ENCODE assay signal across 8 mouse cellular contexts in genomic region chr17:54298232-54298924, GRCm38 (mm10). TPM values are rescaled to one million over a fixed set of nuclear protein-coding genes. Genes with fewer than 3 reads are reported as not detected.
DNase-seq lines count a peak whose midpoint lies in the region; ATAC-seq and TF ChIP-seq lines count a peak whose summit lies in the region.

No protein-coding gene starts in this region.

- H3K27ac ChIP-seq in kidney, postnatal 0 days = no peak overlapping the region
- H3K27ac ChIP-seq in forebrain, embryonic 10.5 days = peak overlapping the region; percentile 74
- no peak overlapping the region for H3K27ac ChIP-seq in limb, embryonic 15.5 days
- no peak overlapping the region for H3K27ac ChIP-seq in stomach, postnatal 0 days (replicated peaks)
- H3K27ac ChIP-seq in kidney, adult 2 months (ENCODE audit: insufficient read depth, low read depth, low read length) = no peak overlapping the region

- WGBS in kidney, postnatal 0 days = 4% methylated on average over 37 of the region's 37 CpGs
- WGBS in forebrain, embryonic 10.5 days = 1% methylated on average over 37 of the region's 37 CpGs
- 2% methylated on average over 37 of the region's 37 CpGs for WGBS in limb, embryonic 15.5 days
- 3% methylated on average over 36 of the region's 37 CpGs for WGBS in stomach, postnatal 0 days
- 5% methylated on average over 37 of the region's 37 CpGs for WGBS in kidney, adult 2 months

- H3K9me3 ChIP-seq in kidney, postnatal 0 days (replicated peaks; ENCODE audit: low read length) = no peaks in the 10 kb centered on the region
- no peaks in the 10 kb centered on the region for H3K9me3 ChIP-seq in forebrain, embryonic 10.5 days
- no peaks in the 10 kb centered on the region for H3K9me3 ChIP-seq in limb, embryonic 15.5 days
- no peaks in the 10 kb centered on the region for H3K9me3 ChIP-seq in stomach, postnatal 0 days (ENCODE audit: control insufficient read depth, low read length)

- peak; percentile 14 for DNase-seq in kidney, postnatal 0 days (ENCODE audit: low spot score)
- no peak for DNase-seq in kidney, postnatal 36 days
- peak; percentile 34 for DNase-seq in ZHBTc4 (ENCODE audit: low read depth, low spot score)
- DNase-seq in forebrain, embryonic 10.5 days (ENCODE audit: extremely low spot score, low spot score) = peak; percentile 36
- peak; percentile 19 for DNase-seq in stomach, postnatal 0 days (ENCODE audit: low spot score)
- no peak for DNase-seq in left cerebral cortex, adult 9 months (ENCODE audit: low spot score in 2 of 2)
- DNase-seq in kidney, adult 2 months = no peak

- H3K4me1 ChIP-seq in kidney, postnatal 0 days (replicated peaks; ENCODE audit: insufficient read depth, low read length) = no peaks in the 10 kb centered on the region
- H3K4me1 ChIP-seq in forebrain, embryonic 10.5 days = peaks cover 7% of the 10 kb centered on the region; the same call in 1 of the 2 replicates
- peaks cover 7% of the 10 kb centered on the region for H3K4me1 ChIP-seq in limb, embryonic 15.5 days
- H3K4me1 ChIP-seq in stomach, postnatal 0 days (replicated peaks; ENCODE audit: control insufficient read depth, insufficient read depth) = no peaks in the 10 kb centered on the region
- H3K4me1 ChIP-seq in kidney, adult 2 months (ENCODE audit: control insufficient read depth, insufficient read depth, low read length) = no peaks in the 10 kb centered on the region

- peak overlapping the region; percentile 36 for H3K4me3 ChIP-seq in kidney, postnatal 0 days (replicated peaks; ENCODE audit: low read depth, low read length)
- peak overlapping the region; percentile 63 for H3K4me3 ChIP-seq in forebrain, embryonic 10.5 days
- peak overlapping the region; percentile 39 for H3K4me3 ChIP-seq in limb, embryonic 15.5 days
- H3K4me3 ChIP-seq in stomach, postnatal 0 days (ENCODE audit: low read depth, low read length) = peak overlapping the region; percentile 37
- no peak overlapping the region for H3K4me3 ChIP-seq in kidney, adult 2 months (ENCODE audit: insufficient read depth, low read depth, low read length)

- no peaks in the 10 kb centered on the region for H3K36me3 ChIP-seq in kidney, postnatal 0 days (ENCODE audit: insufficient read depth, low read length)
- no peaks in the 10 kb centered on the region for H3K36me3 ChIP-seq in forebrain, embryonic 10.5 days (replicated peaks)
- no peaks in the 10 kb centered on the region for H3K36me3 ChIP-seq in limb, embryonic 15.5 days
- no peaks in the 10 kb centered on the region for H3K36me3 ChIP-seq in stomach, postnatal 0 days (ENCODE audit: control insufficient read depth, insufficient read depth, low read length)
- no peaks in the 10 kb centered on the region for H3K36me3 ChIP-seq in kidney, adult 2 months (ENCODE audit: control insufficient read depth, insufficient read depth, low read length)

- no peak for TF ChIP-seq EP300 in stomach, postnatal 0 days (optimal IDR thresholded peaks at IDR 0.05)

- H3K4me2 ChIP-seq in kidney, postnatal 0 days (ENCODE audit: low read length) = peak overlapping the region; percentile 75
- peak overlapping the region; percentile 74 for H3K4me2 ChIP-seq in limb, embryonic 15.5 days
- H3K4me2 ChIP-seq in stomach, postnatal 0 days (replicated peaks; ENCODE audit: low read depth) = peak overlapping the region; percentile 63

- TF ChIP-seq POLR2A in kidney, adult 2 months (IDR thresholded peaks at IDR 0.05; ENCODE audit: low read depth, low read length) = no peak

- no peak for TF ChIP-seq CTCF in kidney, postnatal 0 days (IDR thresholded peaks at IDR 0.05; ENCODE audit: low read depth)
- TF ChIP-seq CTCF in stomach, postnatal 0 days (IDR thresholded peaks at IDR 0.05; ENCODE audit: low read depth) = no peak
- TF ChIP-seq CTCF in kidney, adult 2 months (conservative IDR thresholded peaks at IDR 0.05; ENCODE audit: insufficient read depth, insufficient read length, low read depth, low read length) = no peak

- no peak; the same call in 1 of the 2 replicates for ATAC-seq in kidney, postnatal 0 days (replicated peaks; ENCODE audit: low FRiP score, low read depth)
- no peak for ATAC-seq in limb, embryonic 15.5 days (ENCODE audit: insufficient number of reproducible peaks, low FRiP score, low TSS enrichment, low read depth)
- peak; percentile 45; the same call in 1 of the 2 replicates for ATAC-seq in stomach, postnatal 0 days (ENCODE audit: low FRiP score, low TSS enrichment)

- H3K27me3 ChIP-seq in kidney, postnatal 0 days (ENCODE audit: insufficient read depth, low read length) = no peaks in the 10 kb centered on the region
- peaks cover 29% of the 10 kb centered on the region for H3K27me3 ChIP-seq in forebrain, embryonic 10.5 days (ENCODE audit: poor library complexity, severe bottlenecking)
- H3K27me3 ChIP-seq in limb, embryonic 15.5 days = 0 out of 2 replicates have a peak, but pooled peaks cover 8% of the 10 kb centered on the region
- H3K27me3 ChIP-seq in stomach, postnatal 0 days (ENCODE audit: control insufficient read depth, insufficient read depth, low read length) = no peaks in the 10 kb centered on the region
- no peaks in the 10 kb centered on the region for H3K27me3 ChIP-seq in kidney, adult 2 months (replicated peaks; ENCODE audit: control insufficient read depth, insufficient read depth, low read length)

- H3K9ac ChIP-seq in kidney, postnatal 0 days (ENCODE audit: low read depth, low read length) = 0 out of 2 replicates have a peak overlapping the region, but pooled peaks have one; percentile 27
- H3K9ac ChIP-seq in limb, embryonic 15.5 days = peak overlapping the region; percentile 37; the same call in 1 of the 2 replicates
- H3K9ac ChIP-seq in stomach, postnatal 0 days (ENCODE audit: low read length) = peak overlapping the region; percentile 51

RNA-seq across cellular contexts. Expression of gene Slc5a7, which starts 0.5 kb away (rescaled TPM):
- 0.09 and 0.29 TPM in 2 replicates for polyA plus RNA-seq in kidney, postnatal 0 days (2015; fragmentation: Nextera tagmentation; extraction: Ambion mirVana)
- 0.51 and 0.82 TPM in 2 replicates for polyA plus RNA-seq in forebrain, embryonic 10.5 days (2016; fragmentation: Nextera tagmentation; extraction: Ambion mirVana)
- polyA plus RNA-seq in limb, embryonic 15.5 days (2015; fragmentation: Nextera tagmentation; extraction: Ambion mirVana) = 0.36 and 0.42 TPM in 2 replicates
- 1.9 and 2.3 TPM in 2 replicates for polyA plus RNA-seq in stomach, postnatal 0 days (2015; fragmentation: Nextera tagmentation; extraction: Ambion mirVana)
- not detected in 2 replicates for polyA plus RNA-seq in kidney, adult 2 months (2012; rRNA removed)

Comparison
In these comparisons a context has a peak if more than half of its experiments do, and no peak if none do; other contexts are left out.
1. DNase-seq: peak in kidney, postnatal 0 days (single experiment), ZHBTc4 (single experiment), forebrain, embryonic 10.5 days (single experiment) and stomach, postnatal 0 days (single experiment); none in kidney, postnatal 36 days (0 of 2), left cerebral cortex, adult 9 months (0 of 2) and kidney, adult 2 months (single experiment).
2. Peak in every context shown above with its lines, with median percentiles within 50 percentile points of each other: H3K4me2 ChIP-seq and H3K9ac ChIP-seq.